Mouse (Mus musculus) intestine, postnatal 0 days (tissue): Measurements from ENCODE around the gene Elavl1. TPM values are rescaled to one million over a fixed set of nuclear protein-coding genes. Genes with fewer than 3 reads are reported as not detected.

ENCODE experiments used
- ATAC-seq: fragments of 200-750 bp; cut with Nextera tagmentation; 2 replicates; pipeline ENCODE4 v1.8.0; 2017; ENCODE audit warnings: mild to moderate bottlenecking, moderate TSS enrichment, moderate library complexity
- H3K27ac ChIP-seq: fragments of 300-500 bp; sonication (generic); 2 replicates; pipeline ENCODE4 v1.5.1; 2014; ENCODE audit warnings: mild to moderate bottlenecking, low read depth, low read length, moderate library complexity
- H3K27me3 ChIP-seq: fragments of 300-500 bp; sonication (generic); replicated peaks from 2 replicates; pipeline ENCODE4 v1.6.1; 2014; ENCODE audit warnings: low read length, mixed read lengths; ENCODE audit not compliant: control insufficient read depth, insufficient read depth
- H3K36me3 ChIP-seq: fragments of 300-500 bp; sonication (generic); 2 replicates; pipeline ENCODE4 v1.6.1; 2014; ENCODE audit warnings: mild to moderate bottlenecking, moderate library complexity; ENCODE audit not compliant: control insufficient read depth, insufficient read depth
- H3K4me1 ChIP-seq: fragments of 300-500 bp; sonication (generic); replicated peaks from 2 replicates; pipeline ENCODE4 v1.6.1; 2014; ENCODE audit warnings: antibody characterized with exemption, low read length, mixed read lengths; ENCODE audit not compliant: control insufficient read depth, insufficient read depth
- H3K4me2 ChIP-seq: fragments of 300-500 bp; sonication (generic); replicated peaks from 2 replicates; pipeline ENCODE4 v1.6.1; 2014; ENCODE audit warnings: low read depth, mild to moderate bottlenecking, moderate library complexity
- H3K4me3 ChIP-seq: fragments of 300-500 bp; sonication (generic); 2 replicates; pipeline ENCODE4 v1.5.1; 2014; ENCODE audit warnings: low read depth, low read length
- H3K9ac ChIP-seq: fragments of 300-500 bp; sonication (generic); 2 replicates; pipeline ENCODE4 v1.6.1; 2014; ENCODE audit warnings: mild to moderate bottlenecking, low read depth, low read length
- H3K9me3 ChIP-seq: fragments of 300-500 bp; sonication (generic); 2 replicates; pipeline ENCODE4 v1.6.1; 2016; ENCODE audit warnings: mixed run types; ENCODE audit not compliant: control insufficient read depth
- CTCF ChIP-seq: sonication (generic); IDR thresholded peaks from 2 replicates; pipeline ENCODE4 v1.5.1; 2016; ENCODE audit warnings: low read depth, mild to moderate bottlenecking, control low read depth, antibody characterized with exemption, moderate library complexity
- WGBS: fragments of 180-500 bp; shearing (Covaris S2); extraction: QIAGEN DNeasy Blood & Tissue Kit; methylation state at CpG from one replicate; pipeline ENCODE4 v1.1.7; 2014; 5-methylcytosine and 5-hydroxymethylcytosine counted together
- polyA plus RNA-seq: library from polyadenylated mRNA; unstranded; fragments of >200 nt; fragmentation: Nextera tagmentation; extraction: Ambion mirVana; gene quantifications from 2 replicates; pipeline ENCODE4 v1.2.1, GENCODE M21; 2015

The Elavl1 gene
- polyA plus RNA-seq, 1 experiment from 2014 or later: 64.8 TPM

- 84% methylated on average over 11 of the region's 11 CpGs for WGBS
- no peaks in the 10 kb centered on the region for H3K9me3 ChIP-seq
- H3K9ac ChIP-seq: no peak overlapping the region
- 0 out of 2 replicates have a peak, but pooled peaks cover 5% of the 10 kb centered on the region for H3K4me1 ChIP-seq
- H3K36me3 ChIP-seq: peaks cover 3% of the 10 kb centered on the region; the same call in 1 of the 2 replicates
- H3K4me3 ChIP-seq: no peak overlapping the region
- no peak overlapping the region for H3K27ac ChIP-seq
- no peak for TF ChIP-seq CTCF
- no peak for ATAC-seq
- no peak overlapping the region for H3K4me2 ChIP-seq
- H3K27me3 ChIP-seq: no peaks in the 10 kb centered on the region
Observed at GRCm38 (mm10) chr8:4319573-4319872, 5.7 kb downstream of the Elavl1 start.

GRCm38 (mm10) chr8:4318796-4319572 is 6.2 kb downstream of the Elavl1 start:
- no peak for TF ChIP-seq CTCF
- Histone ChIP-seq H3K4me1 (0 out of 2 replicates have a peak, but pooled peaks cover 5% of the 10 kb centered on the region), H3K36me3 (peaks cover 3% of the 10 kb centered on the region; the same call in 1 of the 2 replicates), H3K27me3 (no peaks in the 10 kb centered on the region), H3K9ac (no peak overlapping the region), H3K4me3 (no peak overlapping the region), H3K27ac (no peak overlapping the region), H3K4me2 (no peak overlapping the region), H3K9me3 (no peaks in the 10 kb centered on the region)
- 62% methylated on average over 2 of the region's 2 CpGs for WGBS
- ATAC-seq: no peak

GRCm38 (mm10) chr8:4318124-4318523 is 7.1 kb downstream of the Elavl1 start:
- Histone ChIP-seq H3K4me2 (no peak overlapping the region), H3K27me3 (no peaks in the 10 kb centered on the region), H3K9ac (no peak overlapping the region), H3K36me3 (peaks cover 3% of the 10 kb centered on the region; the same call in 1 of the 2 replicates), H3K27ac (no peak overlapping the region), H3K4me3 (no peak overlapping the region), H3K9me3 (no peaks in the 10 kb centered on the region), H3K4me1 (0 out of 2 replicates have a peak, but pooled peaks cover 5% of the 10 kb centered on the region)
- 88% methylated on average over 5 of the region's 5 CpGs for WGBS
- no peak for ATAC-seq
- TF ChIP-seq CTCF: no peak

GRCm38 (mm10) chr8:4314852-4315251 is 10.4 kb downstream of the Elavl1 start:
- Histone ChIP-seq H3K4me3 (no peak overlapping the region), H3K27ac (no peak overlapping the region), H3K4me2 (no peak overlapping the region), H3K9ac (no peak overlapping the region), H3K4me1 (0 out of 2 replicates have a peak, but pooled peaks cover 5% of the 10 kb centered on the region), H3K9me3 (no peaks in the 10 kb centered on the region), H3K36me3 (peaks cover 15% of the 10 kb centered on the region), H3K27me3 (no peaks in the 10 kb centered on the region)
- WGBS: 74% methylated on average over 3 of the region's 3 CpGs
- no peak for ATAC-seq
- TF ChIP-seq CTCF: no peak

GRCm38 (mm10) chr8:4313254-4314124 is 11.7 kb downstream of the Elavl1 start:
- no peak overlapping the region for H3K4me3 ChIP-seq
- ATAC-seq: no peak
- H3K27me3 ChIP-seq: no peaks in the 10 kb centered on the region
- H3K36me3 ChIP-seq: peaks cover 29% of the 10 kb centered on the region
- no peaks in the 10 kb centered on the region for H3K4me1 ChIP-seq
- no peaks in the 10 kb centered on the region for H3K9me3 ChIP-seq
- no peak overlapping the region for H3K4me2 ChIP-seq
- H3K9ac ChIP-seq: no peak overlapping the region
- TF ChIP-seq CTCF: no peak
- WGBS: 42% methylated on average over 3 of the region's 3 CpGs
- H3K27ac ChIP-seq: no peak overlapping the region

GRCm38 (mm10) chr8:4312104-4312503 is 13.1 kb downstream of the Elavl1 start:
- Histone ChIP-seq H3K27me3 (no peaks in the 10 kb centered on the region), H3K4me1 (no peaks in the 10 kb centered on the region), H3K36me3 (peaks cover 37% of the 10 kb centered on the region), H3K9ac (no peak overlapping the region), H3K9me3 (no peaks in the 10 kb centered on the region), H3K27ac (no peak overlapping the region), H3K4me2 (no peak overlapping the region), H3K4me3 (no peak overlapping the region)
- no peak for ATAC-seq
- TF ChIP-seq CTCF: no peak
